Mouse (Mus musculus): ENCODE data around the gene Ppp4r2. TPM values are rescaled to one million over a fixed set of nuclear protein-coding genes. Genes with fewer than 3 reads are reported as not detected.
A peak's percentile ranks its signal among the peaks of the same experiment; 100 is the strongest.

Ppp4r2 gene
- polyA plus RNA-seq, 1 experiment from 2014 or later = 42.1 TPM

- no peak overlapping the region for H3K4me3 ChIP-seq (ENCODE audit: low read length)
- H3K4me2 ChIP-seq (replicated peaks; ENCODE audit: low read depth, low read length) = no peak overlapping the region
- no peaks in the 10 kb centered on the region for H3K9me3 ChIP-seq (ENCODE audit: control insufficient read depth, low read length)
- no peak overlapping the region for H3K27ac ChIP-seq (ENCODE audit: low read depth, low read length)
- 23% methylated on average over 13 of the region's 13 CpGs for WGBS
- H3K4me1 ChIP-seq (ENCODE audit: control insufficient read depth, insufficient read depth, low read length) = 0 out of 2 replicates have a peak, but pooled peaks cover 2% of the 10 kb centered on the region
- H3K9ac ChIP-seq (ENCODE audit: low read depth, low read length) = no peak overlapping the region
- H3K27me3 ChIP-seq (ENCODE audit: control insufficient read depth, insufficient read depth, low read length) = no peaks in the 10 kb centered on the region
- H3K36me3 ChIP-seq (ENCODE audit: control insufficient read depth, insufficient read depth, low read length) = no peaks in the 10 kb centered on the region
- ATAC-seq (ENCODE audit: low FRiP score, low TSS enrichment) = peak; percentile 84
Observed at GRCm38 (mm10) chr6:100802381-100803083, 30.9 kb upstream of the Ppp4r2 start.

- H3K27ac ChIP-seq (ENCODE audit: low read depth, low read length) = no peak overlapping the region
- no peaks in the 10 kb centered on the region for H3K36me3 ChIP-seq (ENCODE audit: control insufficient read depth, insufficient read depth, low read length)
- H3K9ac ChIP-seq (ENCODE audit: low read depth, low read length) = no peak overlapping the region
- no peaks in the 10 kb centered on the region for H3K9me3 ChIP-seq (ENCODE audit: control insufficient read depth, low read length)
- no peaks in the 10 kb centered on the region for H3K27me3 ChIP-seq (ENCODE audit: control insufficient read depth, insufficient read depth, low read length)
- no peak for ATAC-seq (ENCODE audit: low FRiP score, low TSS enrichment)
- no peak overlapping the region for H3K4me3 ChIP-seq (ENCODE audit: low read length)
- WGBS = 70% methylated on average over 3 of the region's 3 CpGs
- H3K4me2 ChIP-seq (replicated peaks; ENCODE audit: low read depth, low read length) = no peak overlapping the region
- H3K4me1 ChIP-seq (ENCODE audit: control insufficient read depth, insufficient read depth, low read length) = 0 out of 2 replicates have a peak, but pooled peaks cover 2% of the 10 kb centered on the region
Observed at GRCm38 (mm10) chr6:100803250-100803649, 30.2 kb upstream of the Ppp4r2 start.

GRCm38 (mm10) chr6:100807187-100807586 lies 26.2 kb upstream of the Ppp4r2 start:
- Histone ChIP-seq H3K4me2 (replicated peaks; ENCODE audit: low read depth, low read length) (no peak overlapping the region), H3K4me3 (ENCODE audit: low read length) (no peak overlapping the region), H3K4me1 (ENCODE audit: control insufficient read depth, insufficient read depth, low read length) (0 out of 2 replicates have a peak, but pooled peaks cover 2% of the 10 kb centered on the region), H3K9me3 (ENCODE audit: control insufficient read depth, low read length) (no peaks in the 10 kb centered on the region), H3K27ac (ENCODE audit: low read depth, low read length) (no peak overlapping the region), H3K27me3 (ENCODE audit: control insufficient read depth, insufficient read depth, low read length) (no peaks in the 10 kb centered on the region), H3K36me3 (ENCODE audit: control insufficient read depth, insufficient read depth, low read length) (no peaks in the 10 kb centered on the region), H3K9ac (ENCODE audit: low read depth, low read length) (no peak overlapping the region)
- ATAC-seq (ENCODE audit: low FRiP score, low TSS enrichment) = no peak
- WGBS = 89% methylated on average over 9 of the region's 9 CpGs

DNA sequence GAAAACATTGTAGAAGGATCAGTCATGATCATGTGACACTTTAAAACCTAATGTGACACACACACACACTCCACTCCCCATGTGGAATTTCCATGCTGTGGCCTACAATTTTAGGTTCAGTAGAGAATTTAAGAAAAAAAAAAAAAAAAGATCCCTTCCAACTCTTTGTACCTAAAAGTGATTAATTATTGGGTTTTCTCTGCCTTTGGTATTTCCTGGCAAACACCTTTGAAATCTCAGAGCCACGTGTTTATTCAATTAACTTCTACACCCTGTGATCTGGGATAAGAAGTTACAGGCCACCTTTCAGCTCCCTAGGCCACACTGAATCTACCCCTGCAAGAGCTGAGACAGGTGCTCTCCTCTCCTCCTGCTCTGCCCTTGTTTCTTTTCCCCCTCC lies 25.7 kb upstream of the Ppp4r2 start:
- H3K4me2 ChIP-seq (replicated peaks; ENCODE audit: low read depth, low read length) = no peak overlapping the region
- no peak for ATAC-seq (ENCODE audit: low FRiP score, low TSS enrichment)
- no peaks in the 10 kb centered on the region for H3K36me3 ChIP-seq (ENCODE audit: control insufficient read depth, insufficient read depth, low read length)
- WGBS = 30% methylated on average over 1 of the region's 1 CpGs
- no peak overlapping the region for H3K4me3 ChIP-seq (ENCODE audit: low read length)
- no peak overlapping the region for H3K27ac ChIP-seq (ENCODE audit: low read depth, low read length)
- no peaks in the 10 kb centered on the region for H3K27me3 ChIP-seq (ENCODE audit: control insufficient read depth, insufficient read depth, low read length)
- no peaks in the 10 kb centered on the region for H3K9me3 ChIP-seq (ENCODE audit: control insufficient read depth, low read length)
- H3K9ac ChIP-seq (ENCODE audit: low read depth, low read length) = no peak overlapping the region
- H3K4me1 ChIP-seq (ENCODE audit: control insufficient read depth, insufficient read depth, low read length) = no peaks in the 10 kb centered on the region

DNA sequence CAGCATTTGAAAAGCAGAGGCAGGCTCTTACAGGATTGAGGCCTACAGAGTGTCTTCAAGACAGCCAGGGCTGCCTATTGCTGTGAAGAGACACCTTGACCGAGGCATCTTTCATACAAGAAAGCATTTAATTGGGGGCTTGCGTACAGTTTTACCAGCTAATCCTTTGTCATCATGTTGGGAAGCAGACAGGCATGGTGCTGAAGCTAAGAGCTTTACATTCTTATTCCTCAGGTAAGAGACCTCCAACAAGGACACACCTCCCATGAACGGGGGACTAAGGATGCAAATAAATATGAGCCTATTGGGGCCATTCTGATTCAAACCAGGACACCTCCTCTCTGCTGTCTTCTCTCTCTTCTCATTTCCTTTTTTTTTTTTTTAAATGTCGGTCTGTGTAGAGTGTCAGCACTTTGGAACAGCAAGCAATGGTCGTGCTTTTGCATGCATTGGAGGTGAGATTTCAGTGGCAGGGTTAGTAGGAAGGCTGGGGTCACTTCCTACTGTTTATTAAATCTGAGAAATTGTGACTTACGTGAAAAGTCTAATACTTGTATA lies 25.1 kb upstream of the Ppp4r2 start:
- H3K4me2 ChIP-seq (replicated peaks; ENCODE audit: low read depth, low read length) = no peak overlapping the region
- no peak overlapping the region for H3K4me3 ChIP-seq (ENCODE audit: low read length)
- no peak overlapping the region for H3K27ac ChIP-seq (ENCODE audit: low read depth, low read length)
- no peak for ATAC-seq (ENCODE audit: low FRiP score, low TSS enrichment)
- no peaks in the 10 kb centered on the region for H3K4me1 ChIP-seq (ENCODE audit: control insufficient read depth, insufficient read depth, low read length)
- H3K9ac ChIP-seq (ENCODE audit: low read depth, low read length) = no peak overlapping the region
- no peaks in the 10 kb centered on the region for H3K27me3 ChIP-seq (ENCODE audit: control insufficient read depth, insufficient read depth, low read length)
- 93% methylated on average over 6 of the region's 6 CpGs for WGBS
- no peaks in the 10 kb centered on the region for H3K9me3 ChIP-seq (ENCODE audit: control insufficient read depth, low read length)
- no peaks in the 10 kb centered on the region for H3K36me3 ChIP-seq (ENCODE audit: control insufficient read depth, insufficient read depth, low read length)

DNA sequence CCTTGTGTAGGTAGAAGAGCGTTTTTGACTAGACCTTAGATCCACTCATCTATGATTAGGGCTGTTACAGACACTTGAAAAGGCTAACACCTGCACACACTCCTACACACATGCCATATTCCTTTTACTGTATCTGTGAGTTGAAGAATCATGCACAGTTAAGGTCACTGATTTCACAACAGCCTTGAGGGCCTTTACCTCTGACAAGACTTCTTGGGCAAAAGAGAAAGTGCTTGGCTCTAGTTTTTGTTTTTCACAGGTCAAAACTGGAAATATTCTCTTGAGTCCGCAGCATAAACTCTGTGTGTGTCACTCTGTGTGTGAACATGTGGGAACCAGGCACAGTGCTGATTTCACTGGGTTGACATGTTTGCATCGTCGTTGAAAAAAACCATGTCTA lies 23.3 kb upstream of the Ppp4r2 start:
- H3K36me3 ChIP-seq (ENCODE audit: control insufficient read depth, insufficient read depth, low read length) = no peaks in the 10 kb centered on the region
- no peaks in the 10 kb centered on the region for H3K4me1 ChIP-seq (ENCODE audit: control insufficient read depth, insufficient read depth, low read length)
- 91% methylated on average over 4 of the region's 4 CpGs for WGBS
- H3K9ac ChIP-seq (ENCODE audit: low read depth, low read length) = no peak overlapping the region
- no peak overlapping the region for H3K4me2 ChIP-seq (replicated peaks; ENCODE audit: low read depth, low read length)
- no peak overlapping the region for H3K4me3 ChIP-seq (ENCODE audit: low read length)
- H3K27me3 ChIP-seq (ENCODE audit: control insufficient read depth, insufficient read depth, low read length) = no peaks in the 10 kb centered on the region
- no peaks in the 10 kb centered on the region for H3K9me3 ChIP-seq (ENCODE audit: control insufficient read depth, low read length)
- no peak for ATAC-seq (ENCODE audit: low FRiP score, low TSS enrichment)
- H3K27ac ChIP-seq (ENCODE audit: low read depth, low read length) = no peak overlapping the region

- H3K9me3 ChIP-seq (ENCODE audit: control insufficient read depth, low read length) = no peaks in the 10 kb centered on the region
- H3K36me3 ChIP-seq (ENCODE audit: control insufficient read depth, insufficient read depth, low read length) = no peaks in the 10 kb centered on the region
- no peak overlapping the region for H3K9ac ChIP-seq (ENCODE audit: low read depth, low read length)
- H3K4me1 ChIP-seq (ENCODE audit: control insufficient read depth, insufficient read depth, low read length) = no peaks in the 10 kb centered on the region
- no peaks in the 10 kb centered on the region for H3K27me3 ChIP-seq (ENCODE audit: control insufficient read depth, insufficient read depth, low read length)
- no peak overlapping the region for H3K4me2 ChIP-seq (replicated peaks; ENCODE audit: low read depth, low read length)
- no peak overlapping the region for H3K4me3 ChIP-seq (ENCODE audit: low read length)
- 60% methylated on average over 3 of the region's 3 CpGs for whole genome bisulfite sequencing
- no peak overlapping the region for H3K27ac ChIP-seq (ENCODE audit: low read depth, low read length)
- ATAC-seq (ENCODE audit: low FRiP score, low TSS enrichment) = no peak
Observed at GRCm38 (mm10) chr6:100811731-100812130, 21.7 kb upstream of the Ppp4r2 start.

DNA sequence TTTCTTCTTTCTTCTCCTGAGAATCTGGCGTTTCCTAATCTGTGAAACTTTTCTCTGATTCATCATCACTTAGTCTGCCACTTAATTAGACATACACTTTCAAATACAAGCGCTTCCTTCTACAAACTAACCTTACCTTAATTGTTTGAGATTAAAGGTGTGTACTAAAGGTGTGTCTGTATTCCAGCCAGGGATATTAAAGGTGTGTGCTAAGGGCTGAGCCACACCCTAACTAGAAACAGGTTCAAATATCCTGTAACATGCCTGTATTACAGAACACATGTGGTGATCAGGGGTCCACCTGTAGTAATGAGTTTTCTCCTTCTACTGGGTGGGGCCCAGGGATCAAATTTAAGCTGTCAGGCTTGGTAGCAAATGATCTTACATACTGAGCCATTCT lies 12.1 kb upstream of the Ppp4r2 start:
- H3K4me3 ChIP-seq (ENCODE audit: low read length) = no peak overlapping the region
- WGBS = 88% methylated on average over 2 of the region's 2 CpGs
- no peak overlapping the region for H3K27ac ChIP-seq (ENCODE audit: low read depth, low read length)
- H3K4me2 ChIP-seq (replicated peaks; ENCODE audit: low read depth, low read length) = no peak overlapping the region
- H3K27me3 ChIP-seq (ENCODE audit: control insufficient read depth, insufficient read depth, low read length) = no peaks in the 10 kb centered on the region
- H3K36me3 ChIP-seq (ENCODE audit: control insufficient read depth, insufficient read depth, low read length) = no peaks in the 10 kb centered on the region
- no peak overlapping the region for H3K9ac ChIP-seq (ENCODE audit: low read depth, low read length)
- no peak for ATAC-seq (ENCODE audit: low FRiP score, low TSS enrichment)
- H3K4me1 ChIP-seq (ENCODE audit: control insufficient read depth, insufficient read depth, low read length) = peaks cover 13% of the 10 kb centered on the region; the same call in 1 of the 2 replicates
- no peaks in the 10 kb centered on the region for H3K9me3 ChIP-seq (ENCODE audit: control insufficient read depth, low read length)

- no peak overlapping the region for H3K9ac ChIP-seq (ENCODE audit: low read depth, low read length)
- peaks cover 13% of the 10 kb centered on the region; the same call in 1 of the 2 replicates for H3K4me1 ChIP-seq (ENCODE audit: control insufficient read depth, insufficient read depth, low read length)
- WGBS = 65% methylated on average over 1 of the region's 1 CpGs
- H3K27ac ChIP-seq (ENCODE audit: low read depth, low read length) = no peak overlapping the region
- H3K4me2 ChIP-seq (replicated peaks; ENCODE audit: low read depth, low read length) = no peak overlapping the region
- no peaks in the 10 kb centered on the region for H3K27me3 ChIP-seq (ENCODE audit: control insufficient read depth, insufficient read depth, low read length)
- H3K36me3 ChIP-seq (ENCODE audit: control insufficient read depth, insufficient read depth, low read length) = no peaks in the 10 kb centered on the region
- H3K9me3 ChIP-seq (ENCODE audit: control insufficient read depth, low read length) = no peaks in the 10 kb centered on the region
- H3K4me3 ChIP-seq (ENCODE audit: low read length) = no peak overlapping the region
- no peak for ATAC-seq (ENCODE audit: low FRiP score, low TSS enrichment)
Observed at GRCm38 (mm10) chr6:100823356-100823755, 10.1 kb upstream of the Ppp4r2 start.

All from kidney, embryonic 14.5 days (tissue).